Mouse (Mus musculus) liver, embryonic 11.5 days (tissue): ENCODE results near the gene Ppm1b. TPM values are rescaled to one million over a fixed set of nuclear protein-coding genes. Genes with fewer than 3 reads are reported as not detected.

Source experiments
- ATAC-seq: fragments of 200-750 bp; cut with Nextera tagmentation; replicated peaks from 2 replicates; pipeline ENCODE4 v1.8.0; 2017; ENCODE audit warnings: moderate number of reproducible peaks, mild to moderate bottlenecking, moderate TSS enrichment, moderate library complexity; ENCODE audit not compliant: low FRiP score
- DNase-seq: peaks from one replicate; pipeline ENCODE4 v3.0.0-alpha.2; 2017; ENCODE audit warnings: low spot score
- H3K27ac ChIP-seq: fragments of 300-500 bp; sonication (generic); 2 replicates; pipeline ENCODE4 v1.5.1; 2014; ENCODE audit warnings: mild to moderate bottlenecking, low read depth, low read length, control low read depth
- H3K27me3 ChIP-seq: fragments of 300-500 bp; sonication (generic); replicated peaks from 2 replicates; pipeline ENCODE4 v1.6.1; 2014; ENCODE audit warnings: low read length, mixed read lengths; ENCODE audit not compliant: control insufficient read depth, insufficient read depth
- H3K36me3 ChIP-seq: fragments of 300-500 bp; sonication (generic); 2 replicates; pipeline ENCODE4 v1.6.1; 2014; ENCODE audit warnings: mild to moderate bottlenecking, low read length, moderate library complexity, mixed read lengths; ENCODE audit not compliant: control insufficient read depth, insufficient read depth
- H3K4me1 ChIP-seq: fragments of 300-500 bp; sonication (generic); replicated peaks from 2 replicates; pipeline ENCODE4 v1.6.1; 2014; ENCODE audit warnings: low read length, mixed read lengths; ENCODE audit not compliant: control insufficient read depth, insufficient read depth
- H3K4me2 ChIP-seq: fragments of 300-500 bp; sonication (generic); 2 replicates; pipeline ENCODE4 v1.6.1; 2014; ENCODE audit warnings: mild to moderate bottlenecking, control low read depth, moderate library complexity
- H3K4me3 ChIP-seq: fragments of 300-500 bp; sonication (generic); 2 replicates; pipeline ENCODE4 v1.5.1; 2014; ENCODE audit warnings: low read depth, low read length, control low read depth
- H3K9ac ChIP-seq: fragments of 300-500 bp; sonication (generic); 2 replicates; pipeline ENCODE4 v1.6.1; 2014; ENCODE audit warnings: low read depth, low read length, control low read depth
- H3K9me3 ChIP-seq: fragments of 300-500 bp; sonication (generic); 2 replicates; pipeline ENCODE4 v1.6.1; 2016; ENCODE audit warnings: low read length, inconsistent platforms, mixed read lengths; ENCODE audit not compliant: control insufficient read depth
- WGBS: fragments of 180-500 bp; shearing (Covaris S2); extraction: QIAGEN DNeasy Blood & Tissue Kit; methylation state at CpG from one replicate; pipeline ENCODE4 v1.1.7; 2014; 5-methylcytosine and 5-hydroxymethylcytosine counted together
- polyA plus RNA-seq: library from polyadenylated mRNA; unstranded; fragments of >200 nt; fragmentation: Nextera tagmentation; extraction: Ambion mirVana; gene quantifications from 2 replicates; pipeline ENCODE4 v1.2.1, GENCODE M21; 2014

Gene Ppm1b
- polyA plus RNA-seq, 1 experiment from 2014 or later: 73.2 TPM

DNA sequence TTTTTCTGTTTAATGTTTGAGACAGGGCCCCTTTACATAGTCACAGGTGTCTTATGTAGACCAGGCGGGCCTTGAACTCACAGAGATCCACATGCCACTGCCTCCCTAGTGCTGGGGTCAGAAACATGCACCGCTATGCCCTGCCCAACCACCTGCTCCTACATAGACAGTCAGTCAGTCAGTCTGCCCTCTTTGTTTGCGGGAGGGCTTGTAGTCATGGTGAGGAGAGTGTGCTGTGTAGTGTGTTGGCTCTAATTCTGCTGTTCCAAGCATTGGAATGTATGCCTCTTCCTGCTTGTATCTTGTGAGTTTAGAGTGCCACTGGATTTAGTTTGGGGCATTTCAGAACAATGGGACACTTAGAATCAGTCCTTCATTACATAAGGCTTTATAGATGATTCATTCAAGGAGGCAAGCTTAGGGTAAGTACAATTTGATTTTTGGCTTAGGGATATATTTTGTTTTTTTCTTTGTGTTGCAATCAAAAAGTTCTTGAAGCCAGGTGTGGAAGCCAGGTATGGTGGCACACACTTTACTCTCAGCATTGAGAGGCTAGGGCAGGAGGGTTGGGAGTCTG lies 31.4 kb downstream of the Ppm1b start:
- H3K27ac ChIP-seq: no peak overlapping the region
- H3K27me3 ChIP-seq: no peaks in the 10 kb centered on the region
- no peak overlapping the region for H3K9ac ChIP-seq
- 86% methylated on average over 3 of the region's 3 CpGs for WGBS
- H3K4me3 ChIP-seq: no peak overlapping the region
- no peaks in the 10 kb centered on the region for H3K9me3 ChIP-seq
- DNase-seq (no peak), ATAC-seq (no peak)
- H3K4me2 ChIP-seq: no peak overlapping the region
- 0 out of 2 replicates have a peak, but pooled peaks cover under 1% of the 10 kb centered on the region for H3K36me3 ChIP-seq
- peaks cover 28% of the 10 kb centered on the region for H3K4me1 ChIP-seq

DNA sequence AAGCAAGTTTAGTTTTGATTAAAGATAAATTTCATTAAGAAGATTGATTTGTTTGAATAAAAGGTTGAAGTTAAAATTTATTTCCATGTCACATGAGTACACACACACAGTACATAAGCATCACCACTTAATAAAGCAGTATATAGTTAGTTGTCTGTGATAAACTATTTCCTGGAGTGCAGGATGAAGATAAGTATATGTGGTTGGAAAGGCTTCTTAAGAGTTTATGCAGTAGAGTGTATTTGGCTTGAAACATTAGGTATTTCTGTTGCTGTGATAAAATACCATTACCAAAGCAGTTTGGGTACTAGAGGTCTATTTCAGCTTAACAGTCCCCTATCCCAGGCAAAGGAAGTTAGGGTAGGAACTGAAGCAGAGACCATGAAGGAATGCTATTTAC lies 32.0 kb downstream of the Ppm1b start:
- Histone ChIP-seq H3K4me2 (no peak overlapping the region), H3K4me3 (no peak overlapping the region), H3K27ac (no peak overlapping the region), H3K4me1 (peaks cover 28% of the 10 kb centered on the region), H3K27me3 (no peaks in the 10 kb centered on the region), H3K9me3 (no peaks in the 10 kb centered on the region), H3K36me3 (0 out of 2 replicates have a peak, but pooled peaks cover 2% of the 10 kb centered on the region), H3K9ac (no peak overlapping the region)
- no peak for DNase-seq
- ATAC-seq: no peak

GRCm38 (mm10) chr17:84995844-84996243 lies 39.3 kb downstream of the Ppm1b start:
- peaks cover 13% of the 10 kb centered on the region; the same call in 1 of the 2 replicates for H3K36me3 ChIP-seq
- H3K9ac ChIP-seq: no peak overlapping the region
- H3K4me2 ChIP-seq: no peak overlapping the region
- no peak overlapping the region for H3K4me3 ChIP-seq
- ATAC-seq (no peak), DNase-seq (no peak)
- no peak overlapping the region for H3K27ac ChIP-seq
- no peaks in the 10 kb centered on the region for H3K9me3 ChIP-seq
- no peaks in the 10 kb centered on the region for H3K4me1 ChIP-seq
- 84% methylated on average over 6 of the region's 6 CpGs for WGBS
- no peaks in the 10 kb centered on the region for H3K27me3 ChIP-seq

GRCm38 (mm10) chr17:84997639-84998038 lies 41.1 kb downstream of the Ppm1b start:
- Histone ChIP-seq H3K4me2 (no peak overlapping the region), H3K9me3 (no peaks in the 10 kb centered on the region), H3K4me3 (no peak overlapping the region), H3K27me3 (no peaks in the 10 kb centered on the region), H3K9ac (no peak overlapping the region), H3K36me3 (peaks cover 13% of the 10 kb centered on the region; the same call in 1 of the 2 replicates), H3K4me1 (no peaks in the 10 kb centered on the region), H3K27ac (no peak overlapping the region)
- DNase-seq (no peak), ATAC-seq (peak; percentile 45)
- WGBS: 73% methylated on average over 1 of the region's 1 CpGs

DNA sequence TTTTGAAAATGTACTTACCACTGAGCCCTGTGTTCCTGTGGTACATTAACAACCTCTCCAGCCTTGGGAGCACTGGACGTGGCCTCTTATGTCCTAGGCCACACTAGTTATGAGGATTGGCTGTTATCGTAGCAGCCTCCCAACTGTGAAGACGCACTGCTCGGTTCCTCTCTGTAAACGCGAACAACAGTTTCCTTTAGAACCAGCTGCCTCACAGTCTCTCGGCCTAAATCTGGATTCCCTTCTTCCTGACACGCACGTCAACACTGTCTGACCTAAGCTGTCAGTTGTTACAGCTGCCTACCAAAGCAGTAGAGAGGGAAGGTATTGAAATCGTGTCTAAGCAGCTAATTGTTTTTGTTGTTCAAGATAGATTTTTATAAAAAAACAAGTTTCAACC lies 43.1 kb downstream of the Ppm1b start:
- H3K9ac ChIP-seq: no peak overlapping the region
- ATAC-seq: no peak
- no peaks in the 10 kb centered on the region for H3K9me3 ChIP-seq
- 81% methylated on average over 10 of the region's 10 CpGs for WGBS
- peaks cover 16% of the 10 kb centered on the region; the same call in 1 of the 2 replicates for H3K36me3 ChIP-seq
- no peaks in the 10 kb centered on the region for H3K4me1 ChIP-seq
- DNase-seq: no peak
- no peak overlapping the region for H3K27ac ChIP-seq
- H3K4me2 ChIP-seq: no peak overlapping the region
- H3K27me3 ChIP-seq: no peaks in the 10 kb centered on the region
- H3K4me3 ChIP-seq: no peak overlapping the region

DNA sequence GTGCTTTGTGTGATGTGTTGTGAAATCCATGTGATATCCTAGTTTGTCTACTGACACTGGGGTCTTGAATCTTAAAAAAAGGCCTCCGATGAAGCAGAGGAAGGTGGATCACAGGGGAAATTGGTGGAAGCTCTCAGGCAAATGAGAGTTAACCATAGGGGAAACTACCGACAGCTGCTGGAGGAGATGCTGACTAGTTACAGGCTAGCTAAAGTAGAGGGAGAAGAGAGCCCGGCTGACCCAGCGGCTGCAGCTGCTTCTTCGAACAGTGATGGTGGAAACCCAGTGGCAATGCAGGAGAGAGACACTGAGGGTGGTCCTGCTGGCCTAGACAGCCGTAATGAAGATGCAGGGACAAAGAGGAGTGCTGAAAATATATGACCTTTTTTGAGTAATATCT lies 56.9 kb downstream of the Ppm1b start:
- ATAC-seq (no peak), DNase-seq (peak; percentile 22)
- no peak overlapping the region for H3K4me3 ChIP-seq
- H3K9ac ChIP-seq: no peak overlapping the region
- H3K27ac ChIP-seq: no peak overlapping the region
- H3K9me3 ChIP-seq: no peaks in the 10 kb centered on the region
- no peaks in the 10 kb centered on the region for H3K27me3 ChIP-seq
- 87% methylated on average over 6 of the region's 6 CpGs for WGBS
- no peak overlapping the region for H3K4me2 ChIP-seq
- peaks cover 5% of the 10 kb centered on the region for H3K4me1 ChIP-seq
- peaks cover 12% of the 10 kb centered on the region for H3K36me3 ChIP-seq

GRCm38 (mm10) chr17:85014632-85015031 lies 58.1 kb downstream of the Ppm1b start:
- Histone ChIP-seq H3K9me3 (no peaks in the 10 kb centered on the region), H3K27me3 (no peaks in the 10 kb centered on the region), H3K27ac (no peak overlapping the region), H3K4me2 (no peak overlapping the region), H3K9ac (no peak overlapping the region), H3K4me3 (no peak overlapping the region), H3K36me3 (peaks cover 12% of the 10 kb centered on the region), H3K4me1 (peaks cover 5% of the 10 kb centered on the region)
- ATAC-seq (no peak), DNase-seq (no peak)
- WGBS: 94% methylated on average over 3 of the region's 3 CpGs

- Histone ChIP-seq H3K27ac (no peak overlapping the region), H3K4me2 (no peak overlapping the region), H3K4me1 (peaks cover 5% of the 10 kb centered on the region), H3K27me3 (no peaks in the 10 kb centered on the region), H3K9ac (no peak overlapping the region), H3K4me3 (no peak overlapping the region), H3K36me3 (no peaks in the 10 kb centered on the region), H3K9me3 (no peaks in the 10 kb centered on the region)
- WGBS: 73% methylated on average over 3 of the region's 3 CpGs
- DNase-seq (peak; percentile 10), ATAC-seq (peak; percentile 48)
Measured at GRCm38 (mm10) chr17:85018344-85018743, 61.8 kb downstream of the Ppm1b start.

DNA sequence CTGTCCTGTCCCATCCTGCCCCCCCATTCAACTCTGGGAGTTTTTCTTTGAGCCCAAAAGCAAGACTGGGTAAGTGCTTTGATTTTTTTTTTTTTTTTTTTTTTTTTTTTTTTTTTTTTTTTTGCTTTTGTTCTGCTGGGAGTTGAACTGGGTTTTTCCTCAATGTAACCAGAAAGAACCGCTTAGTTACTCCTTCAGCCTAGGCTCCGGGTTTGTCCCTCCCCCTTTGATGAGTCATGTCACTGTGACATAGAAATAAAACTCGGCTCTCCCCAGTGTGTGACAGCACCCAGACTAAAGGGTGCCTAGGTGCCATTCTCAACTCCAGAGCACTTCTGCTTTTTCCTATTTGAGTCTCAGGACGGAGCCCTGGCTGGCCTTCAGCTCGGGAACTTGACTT lies 62.3 kb downstream of the Ppm1b start:
- DNase-seq (peak; percentile 25), ATAC-seq (no peak; the same call in 1 of the 2 replicates)
- H3K4me3 ChIP-seq: no peak overlapping the region
- peaks cover 5% of the 10 kb centered on the region for H3K4me1 ChIP-seq
- no peak overlapping the region for H3K4me2 ChIP-seq
- H3K27ac ChIP-seq: no peak overlapping the region
- H3K27me3 ChIP-seq: no peaks in the 10 kb centered on the region
- no peaks in the 10 kb centered on the region for H3K9me3 ChIP-seq
- no peaks in the 10 kb centered on the region for H3K36me3 ChIP-seq
- 53% methylated on average over 5 of the region's 5 CpGs for WGBS
- no peak overlapping the region for H3K9ac ChIP-seq
